5 mouse cellular contexts compared by ENCODE assay signal in genomic region chr12:63010866-63011265, GRCm38 (mm10).
DNase-seq lines count a peak whose midpoint lies in the region; TF ChIP-seq lines count a peak whose summit lies in the region.
"Not testable (repeated sequence)": the region's sequence is repeated elsewhere in the genome, so short reads cannot be mapped to it uniquely, and the experiment has no call there.

No protein-coding gene starts in this region.

- not testable (repeated sequence) for H3K4me3 ChIP-seq in ES-Bruce4 (ENCODE audit: low read depth, low read length); ES-E14 (ENCODE audit: insufficient read depth in 1 of 2, low read depth in 1 of 2, low read length in 2 of 2, poor library complexity in 1 of 2, severe bottlenecking in 1 of 2)

- not testable (repeated sequence) for TF ChIP-seq POLR2A in ES-Bruce4 (IDR thresholded peaks at IDR 0.05; ENCODE audit: insufficient read depth, low read length)

- not testable (repeated sequence) for H3K9ac ChIP-seq in ES-Bruce4 (ENCODE audit: low read depth, poor library complexity, severe bottlenecking); ES-E14 (ENCODE audit: insufficient read depth, low read depth, low read length, poor library complexity, severe bottlenecking)

- not testable (repeated sequence) for H3K27ac ChIP-seq in ES-Bruce4 (ENCODE audit: insufficient read depth, low read length)
- peak overlapping the region; percentile 85 for H3K27ac ChIP-seq in ES-E14 (ENCODE audit: insufficient read depth, low read depth, low read length, poor library complexity, severe bottlenecking)

- not testable (repeated sequence) for H3K9me3 ChIP-seq in ES-Bruce4 (replicated peaks; ENCODE audit: control insufficient read depth, insufficient read depth, low read length, poor library complexity, severe bottlenecking); ES-E14 (ENCODE audit: control insufficient read depth, insufficient read depth, low read depth, low read length)

- in situ Hi-C loops in ES-E14 (cut with MboI; ENCODE audit: low sequenced_read_pairs in 2 of 2, unreplicated experiment in 2 of 2), result not testable (repeated sequence)

- not testable (repeated sequence) for TF ChIP-seq CTCF in ES-Bruce4 (IDR thresholded peaks at IDR 0.05; ENCODE audit: low read depth, low read length)

- H3K27me3 ChIP-seq in ES-Bruce4 (ENCODE audit: control insufficient read depth, insufficient read depth, low read length, poor library complexity, severe bottlenecking), result not testable (repeated sequence)

- DNase-seq in ES-CJ7 (ENCODE audit: low read depth, low spot score) (peak; percentile 78), R1 (ENCODE audit: low read depth, low spot score) (peak; percentile 88), ZHBTc4 (ENCODE audit: low read depth, low spot score) (peak; percentile 78)
- not testable (repeated sequence) for DNase-seq in ES-E14 (ENCODE audit: low read depth, low spot score)

- H3K4me1 ChIP-seq in ES-Bruce4 (ENCODE audit: control insufficient read depth, insufficient read depth, low read length); ES-E14 (ENCODE audit: control insufficient read depth in 2 of 2, insufficient read depth in 2 of 2, low read length in 2 of 2, poor library complexity in 1 of 2): not testable (repeated sequence)

- TF ChIP-seq EP300 in ES-Bruce4 (IDR thresholded peaks at IDR 0.05; ENCODE audit: insufficient read depth, low read depth, low read length), result 0 out of 2 replicates have a peak, but pooled peaks have one; percentile 33

- not testable (repeated sequence) for H3K36me3 ChIP-seq in ES-Bruce4 (ENCODE audit: control insufficient read depth, insufficient read depth, low read length, poor library complexity, severe bottlenecking); ES-E14 (ENCODE audit: control insufficient read depth, insufficient read depth, low read length, poor library complexity, severe bottlenecking)
